Mouse (Mus musculus): ENCODE data around the gene Ramp2.

The Ramp2 gene

DNA sequence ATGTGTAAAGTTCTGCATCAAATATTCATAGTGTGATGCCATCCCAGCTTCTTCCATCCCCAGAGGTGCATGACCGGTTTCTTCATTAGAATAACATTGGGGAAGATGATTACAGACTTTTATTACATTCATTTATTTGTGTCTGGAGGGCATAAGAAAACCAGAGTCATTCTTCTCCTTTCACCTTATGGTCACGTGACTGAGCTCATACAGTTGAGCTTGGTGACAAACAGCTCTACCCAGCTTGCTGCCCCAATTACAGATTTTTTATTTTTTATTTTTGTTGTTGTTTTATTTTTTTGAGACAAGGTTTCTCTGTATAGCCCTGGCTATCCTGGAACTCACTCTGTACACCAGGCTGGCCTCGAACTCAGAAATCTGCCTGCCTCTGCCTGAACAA lies 26.6 kb downstream of the Ramp2 start:
- 90% methylated on average over 3 of the region's 3 CpGs for WGBS

GRCm38 (mm10) chr11:101275309-101275708 lies 29.5 kb downstream of the Ramp2 start:
- 75% methylated on average over 4 of the region's 4 CpGs for WGBS

DNA sequence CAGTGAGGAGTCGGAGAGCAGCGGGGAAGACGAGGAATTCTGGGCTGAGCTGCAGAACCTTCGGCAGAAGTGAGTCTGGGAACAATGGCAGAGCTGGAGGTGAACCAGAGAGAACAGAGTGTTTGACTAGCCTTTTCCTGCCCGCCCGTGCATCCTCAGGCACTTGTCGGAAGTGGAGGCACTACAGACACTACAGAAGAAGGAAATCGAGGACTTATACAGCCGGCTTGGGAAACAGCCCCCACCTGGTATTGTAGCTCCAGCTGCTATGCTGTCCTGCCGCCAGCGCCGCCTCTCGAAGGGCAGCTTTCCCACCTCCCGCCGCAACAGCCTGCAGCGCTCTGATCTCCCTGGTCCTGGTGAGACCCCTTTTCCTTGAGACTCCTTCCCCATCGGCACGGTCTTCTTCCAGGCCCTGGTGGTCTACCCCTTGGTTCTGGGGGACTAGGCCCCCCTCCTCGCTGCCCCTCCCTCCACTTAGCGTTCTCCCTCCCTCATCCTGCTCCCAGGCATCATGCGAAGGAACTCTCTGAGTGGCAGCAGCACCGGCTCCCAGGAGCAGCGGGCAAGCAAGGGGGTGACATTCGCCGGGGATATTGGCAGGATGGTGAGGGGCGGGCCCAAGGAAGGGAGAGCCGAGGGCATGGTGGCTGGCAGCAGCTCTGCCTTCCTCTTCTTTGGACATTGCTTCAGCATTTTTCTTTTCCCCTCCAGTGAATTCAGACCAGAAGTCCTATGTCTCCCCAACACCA lies 30.7 kb downstream of the Ramp2 start:
- 29% methylated on average over 27 of the region's 27 CpGs for WGBS

GRCm38 (mm10) chr11:101277381-101278222 lies 31.8 kb downstream of the Ramp2 start:
- 51% methylated on average over 12 of the region's 12 CpGs for WGBS

GRCm38 (mm10) chr11:101278223-101279192 lies 32.7 kb downstream of the Ramp2 start, which contains the start of the genes Cntd1 and Coa3:
TSS of gene Cntd1 (plus strand) at chr11:101279012.
TSS of gene Coa3 (minus strand) at chr11:101279114.
- 7% methylated on average over 45 of the region's 45 CpGs for WGBS

GRCm38 (mm10) chr11:101279193-101279569 lies 33.4 kb downstream of the Ramp2 start:
- WGBS: 59% methylated on average over 14 of the region's 14 CpGs

DNA sequence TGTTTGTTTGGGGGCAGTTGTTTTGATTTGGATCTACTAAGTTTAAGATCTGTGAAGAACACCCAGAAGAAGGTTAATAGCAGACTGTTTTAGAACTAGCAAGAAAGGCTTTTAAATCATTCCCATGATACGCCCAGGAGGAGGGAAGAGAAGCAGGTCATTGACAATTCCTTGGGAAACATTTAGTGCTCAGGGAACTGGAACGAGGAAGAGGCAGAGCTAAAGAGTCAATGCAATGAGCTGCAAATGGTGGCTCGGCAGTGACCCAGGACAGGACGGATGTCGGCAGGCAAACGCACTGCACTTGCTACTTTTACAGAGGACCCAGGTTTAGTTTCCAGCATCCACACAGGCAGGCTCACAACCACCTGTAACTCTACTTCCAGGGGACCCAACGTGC lies 35.0 kb downstream of the Ramp2 start:
- WGBS: 65% methylated on average over 7 of the region's 7 CpGs

GRCm38 (mm10) chr11:101282896-101283295 lies 37.1 kb downstream of the Ramp2 start:
- WGBS: 31% methylated on average over 5 of the region's 5 CpGs

DNA sequence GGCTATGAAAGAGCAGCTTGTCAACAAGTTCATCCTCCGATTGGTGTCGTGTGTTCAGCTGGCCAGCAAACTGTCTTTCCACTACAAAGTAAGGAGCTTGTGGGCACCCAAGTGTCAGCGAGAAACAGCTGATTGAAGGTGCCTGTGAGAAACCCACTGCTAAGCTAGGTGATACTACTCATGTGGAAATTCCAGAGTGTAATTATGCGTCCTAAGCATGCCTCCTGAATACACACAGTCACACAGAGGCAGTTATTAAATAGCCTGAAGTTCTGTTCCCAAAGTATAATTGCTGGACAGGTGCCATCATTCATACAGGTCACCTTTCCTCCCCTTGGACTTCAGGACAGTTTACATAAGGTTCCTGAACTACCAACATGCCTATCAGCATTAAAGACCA lies 38.0 kb downstream of the Ramp2 start:
- 77% methylated on average over 4 of the region's 4 CpGs for WGBS

GRCm38 (mm10) chr11:101287306-101287705 lies 41.5 kb downstream of the Ramp2 start:
- WGBS: 69% methylated on average over 9 of the region's 9 CpGs

DNA sequence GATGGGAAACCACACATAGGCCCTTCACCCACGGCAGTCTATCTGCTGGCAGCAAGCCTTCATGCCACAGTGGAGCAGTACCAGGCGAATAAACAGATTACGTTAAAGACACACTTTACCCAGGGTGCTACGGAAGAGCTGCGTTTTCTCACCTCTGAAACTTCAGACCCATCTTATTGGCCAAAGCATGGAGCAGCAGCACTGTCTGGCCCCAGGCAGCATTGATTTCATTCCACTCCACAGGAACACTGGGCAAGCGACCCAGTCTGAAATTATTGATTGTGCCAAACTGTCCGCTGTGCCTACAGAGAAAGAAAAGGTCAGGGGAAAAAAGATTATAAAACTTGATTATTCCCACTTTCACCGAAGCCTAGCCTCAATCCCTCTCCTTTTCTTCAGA lies 45.4 kb downstream of the Ramp2 start:
- 91% methylated on average over 8 of the region's 8 CpGs for WGBS

DNA sequence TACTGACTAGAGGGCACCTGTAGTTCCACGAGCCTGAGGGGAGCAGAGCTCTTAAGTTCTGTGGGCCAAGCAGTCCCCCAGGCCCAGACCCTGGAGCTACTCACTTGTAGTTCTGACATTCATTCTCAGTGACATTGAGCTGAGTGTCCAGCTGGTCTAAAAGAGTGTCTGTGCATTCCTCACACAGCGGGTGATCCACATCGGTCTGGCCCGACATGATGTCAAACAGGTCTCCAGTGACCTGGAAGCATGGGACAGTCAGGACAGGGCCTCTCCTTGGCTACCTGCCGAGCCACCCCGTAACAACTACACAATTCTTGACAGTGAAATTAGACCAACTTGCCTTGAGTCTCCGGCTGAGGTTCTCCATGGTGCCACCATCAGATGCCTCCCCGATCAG lies 49.4 kb downstream of the Ramp2 start:
- 89% methylated on average over 8 of the region's 8 CpGs for WGBS

DNA sequence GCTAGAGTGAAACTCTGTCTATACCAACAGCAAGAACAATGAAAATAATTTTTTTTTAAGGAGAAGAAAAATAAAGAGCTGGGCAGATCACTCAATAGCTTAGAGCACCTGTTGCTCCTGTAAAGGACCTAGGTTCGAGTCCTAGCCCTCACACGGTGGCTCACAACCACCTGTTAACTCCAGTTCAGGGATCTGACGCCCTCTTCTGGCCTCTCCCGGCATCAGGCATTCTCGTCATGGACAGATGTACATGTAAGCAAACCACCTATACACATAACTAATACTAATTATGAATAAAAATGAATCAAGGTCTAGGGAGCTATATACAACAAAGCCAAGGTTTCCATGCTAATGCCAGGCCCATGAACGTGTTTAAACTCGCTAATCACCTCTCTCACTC lies 55.1 kb downstream of the Ramp2 start:
- WGBS: 68% methylated on average over 7 of the region's 7 CpGs

- 10% methylated on average over 26 of the region's 26 CpGs for WGBS
Measured at GRCm38 (mm10) chr11:101301299-101302003, 55.6 kb downstream of the Ramp2 start.

- whole genome bisulfite sequencing: 4% methylated on average over 39 of the region's 39 CpGs
Measured at GRCm38 (mm10) chr11:101302004-101302798, 56.4 kb downstream of the Ramp2 start, which contains the start of gene Becn1. TSS of gene Becn1 (minus strand) at chr11:101302286.

- WGBS: 41% methylated on average over 5 of the region's 5 CpGs
Measured at GRCm38 (mm10) chr11:101307744-101308143, 61.9 kb downstream of the Ramp2 start.
